Mouse (Mus musculus): ENCODE results near the gene Slc39a11. TPM values are rescaled to one million over a fixed set of nuclear protein-coding genes. Genes with fewer than 3 reads are reported as not detected.
A peak's percentile ranks its signal among the peaks of the same experiment; 100 is the strongest.

Gene Slc39a11
- polyA plus RNA-seq, 1 experiment from 2014 or later, result 11.9 TPM

DNA sequence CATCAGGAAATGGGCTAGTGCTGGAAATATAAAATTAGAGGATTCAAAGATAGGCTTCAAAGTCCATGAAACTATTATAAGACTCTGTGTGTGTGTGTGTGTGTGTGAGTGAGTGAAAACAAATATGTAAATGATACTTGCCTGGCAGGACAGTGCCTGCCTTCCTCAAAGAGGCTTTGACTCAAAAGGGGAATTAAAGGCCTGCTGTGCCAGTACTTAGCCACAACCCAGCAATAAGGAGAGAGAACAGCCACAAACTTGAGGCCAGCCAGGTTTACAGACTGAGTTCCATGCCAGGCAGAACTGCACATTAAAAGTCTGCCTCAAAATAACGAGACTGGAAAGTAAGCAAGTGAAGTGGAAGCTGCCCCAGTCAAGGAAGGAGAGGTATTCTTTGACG is 27.0 kb upstream of the Slc39a11 start:
- Histone ChIP-seq H3K9me3 (replicated peaks; ENCODE audit: control insufficient read depth, low read length) (no peaks in the 10 kb centered on the region), H3K9ac (ENCODE audit: low read length) (no peak overlapping the region), H3K4me3 (ENCODE audit: low read length) (no peak overlapping the region), H3K27me3 (ENCODE audit: control insufficient read depth, insufficient read depth, low read length) (no peaks in the 10 kb centered on the region), H3K36me3 (ENCODE audit: control insufficient read depth, insufficient read depth) (peaks cover 33% of the 10 kb centered on the region), H3K27ac (ENCODE audit: low read length) (no peak overlapping the region), H3K4me1 (ENCODE audit: control insufficient read depth, insufficient read depth, low read length) (peaks cover 36% of the 10 kb centered on the region), H3K4me2 (ENCODE audit: low read depth, low read length) (no peak overlapping the region)
- ATAC-seq (replicated peaks; ENCODE audit: extremely low read depth, insufficient read depth, low FRiP score), result no peak
- WGBS, result 87% methylated on average over 2 of the region's 2 CpGs

DNA sequence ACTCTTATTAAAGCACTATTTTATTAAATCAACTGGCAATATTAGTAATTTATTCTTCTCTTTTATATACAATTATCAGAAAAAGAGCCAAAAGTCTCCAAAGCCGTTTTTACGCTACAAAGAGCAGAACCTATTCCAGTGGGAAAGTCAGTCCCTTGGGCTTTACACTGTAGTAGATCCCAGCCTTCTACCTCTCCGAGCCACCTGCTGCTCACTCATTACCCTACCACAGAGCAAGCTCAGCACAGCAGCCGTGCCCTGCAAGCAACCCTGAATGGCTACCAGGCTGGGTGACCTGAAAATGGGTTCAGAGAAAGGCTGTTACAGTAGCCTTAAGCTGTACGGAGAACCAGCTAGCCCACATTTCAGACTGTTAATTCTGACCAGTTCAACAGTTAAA is 24.7 kb upstream of the Slc39a11 start:
- Histone ChIP-seq H3K27me3 (ENCODE audit: control insufficient read depth, insufficient read depth, low read length) (no peaks in the 10 kb centered on the region), H3K4me1 (ENCODE audit: control insufficient read depth, insufficient read depth, low read length) (peaks cover 26% of the 10 kb centered on the region), H3K4me2 (ENCODE audit: low read depth, low read length) (no peak overlapping the region), H3K4me3 (ENCODE audit: low read length) (no peak overlapping the region), H3K36me3 (ENCODE audit: control insufficient read depth, insufficient read depth) (peaks cover 33% of the 10 kb centered on the region), H3K27ac (ENCODE audit: low read length) (no peak overlapping the region), H3K9ac (ENCODE audit: low read length) (no peak overlapping the region), H3K9me3 (replicated peaks; ENCODE audit: control insufficient read depth, low read length) (no peaks in the 10 kb centered on the region)
- WGBS, result 82% methylated on average over 5 of the region's 5 CpGs
- no peak for ATAC-seq (replicated peaks; ENCODE audit: extremely low read depth, insufficient read depth, low FRiP score)

DNA sequence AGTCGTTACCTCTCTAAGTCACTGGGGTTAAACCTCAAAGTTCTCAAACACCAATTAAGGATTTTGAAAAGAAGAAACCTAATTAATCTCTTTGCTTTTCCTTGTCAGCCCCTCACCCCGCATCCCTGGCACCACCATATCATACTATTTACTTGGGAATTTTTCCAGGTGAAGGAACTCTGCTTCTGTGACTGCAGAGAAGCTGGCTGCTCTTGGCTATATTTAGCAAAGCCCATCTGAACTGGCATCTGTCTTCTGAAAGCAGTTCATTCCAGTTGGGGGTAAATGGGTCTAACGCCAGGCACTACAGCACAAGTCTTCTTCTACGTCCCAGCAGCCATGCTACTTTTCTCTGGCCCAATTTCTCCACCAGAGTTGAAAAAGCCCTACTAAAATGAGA is 23.7 kb upstream of the Slc39a11 start:
- H3K9me3 ChIP-seq (replicated peaks; ENCODE audit: control insufficient read depth, low read length), result no peaks in the 10 kb centered on the region
- H3K4me1 ChIP-seq (ENCODE audit: control insufficient read depth, insufficient read depth, low read length), result peaks cover 24% of the 10 kb centered on the region
- H3K4me2 ChIP-seq (ENCODE audit: low read depth, low read length), result peak overlapping the region; percentile 38
- no peaks in the 10 kb centered on the region for H3K27me3 ChIP-seq (ENCODE audit: control insufficient read depth, insufficient read depth, low read length)
- peak overlapping the region; percentile 80 for H3K27ac ChIP-seq (ENCODE audit: low read length)
- 57% methylated on average over 4 of the region's 4 CpGs for WGBS
- H3K4me3 ChIP-seq (ENCODE audit: low read length), result no peak overlapping the region
- peaks cover 35% of the 10 kb centered on the region for H3K36me3 ChIP-seq (ENCODE audit: control insufficient read depth, insufficient read depth)
- ATAC-seq (replicated peaks; ENCODE audit: extremely low read depth, insufficient read depth, low FRiP score), result no peak
- H3K9ac ChIP-seq (ENCODE audit: low read length), result peak overlapping the region; percentile 26; the same call in 1 of the 2 replicates

DNA sequence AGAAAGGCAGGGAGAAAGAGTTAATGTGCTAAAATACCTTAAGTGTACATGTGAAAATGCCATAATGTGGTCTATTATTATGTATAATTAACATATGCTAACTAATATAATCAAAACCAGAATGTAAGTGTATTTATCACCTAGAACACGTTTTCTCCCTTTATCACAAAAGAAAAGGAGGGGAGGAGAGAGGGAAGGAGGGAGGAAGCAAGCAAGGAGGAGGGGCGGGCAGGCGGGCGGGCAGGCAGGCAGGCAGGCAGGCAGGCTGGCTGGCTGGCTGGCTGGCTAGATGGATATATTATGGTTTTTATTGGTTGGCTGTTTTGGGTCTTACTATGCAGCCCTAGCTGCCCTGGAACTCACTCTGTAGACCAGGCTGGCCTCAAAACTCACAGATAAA is 19.8 kb upstream of the Slc39a11 start:
- Histone ChIP-seq H3K9ac (ENCODE audit: low read length) (no peak overlapping the region), H3K4me1 (ENCODE audit: control insufficient read depth, insufficient read depth, low read length) (peaks cover 35% of the 10 kb centered on the region), H3K4me3 (ENCODE audit: low read length) (no peak overlapping the region), H3K36me3 (ENCODE audit: control insufficient read depth, insufficient read depth) (peaks cover 17% of the 10 kb centered on the region), H3K9me3 (replicated peaks; ENCODE audit: control insufficient read depth, low read length) (no peaks in the 10 kb centered on the region), H3K27me3 (ENCODE audit: control insufficient read depth, insufficient read depth, low read length) (no peaks in the 10 kb centered on the region), H3K27ac (ENCODE audit: low read length) (no peak overlapping the region), H3K4me2 (ENCODE audit: low read depth, low read length) (no peak overlapping the region)
- no peak for ATAC-seq (replicated peaks; ENCODE audit: extremely low read depth, insufficient read depth, low FRiP score)
- WGBS, result 79% methylated on average over 4 of the region's 4 CpGs

DNA sequence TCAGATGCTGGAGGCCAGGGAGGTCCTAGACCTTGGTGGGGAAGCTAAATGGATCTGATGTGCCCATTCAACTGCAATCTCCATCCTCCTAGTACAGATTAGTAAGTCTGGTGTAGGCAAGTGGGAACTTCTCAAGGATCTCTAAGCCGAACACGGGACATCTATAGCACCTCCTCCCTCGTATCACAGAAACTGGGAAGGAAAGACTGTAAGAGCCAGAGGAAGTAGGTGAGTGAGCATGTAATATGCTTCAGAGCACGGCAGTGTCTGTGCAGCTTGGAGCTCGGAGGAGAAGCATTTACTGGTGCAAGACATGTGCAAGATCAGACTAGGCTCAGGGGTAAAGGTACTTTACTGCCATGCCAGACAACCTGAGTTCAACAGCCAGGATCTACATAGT is 19.0 kb upstream of the Slc39a11 start:
- Histone ChIP-seq H3K4me3 (ENCODE audit: low read length) (no peak overlapping the region), H3K36me3 (ENCODE audit: control insufficient read depth, insufficient read depth) (peaks cover 19% of the 10 kb centered on the region), H3K9me3 (replicated peaks; ENCODE audit: control insufficient read depth, low read length) (no peaks in the 10 kb centered on the region), H3K4me2 (ENCODE audit: low read depth, low read length) (no peak overlapping the region), H3K27me3 (ENCODE audit: control insufficient read depth, insufficient read depth, low read length) (no peaks in the 10 kb centered on the region), H3K9ac (ENCODE audit: low read length) (no peak overlapping the region), H3K4me1 (ENCODE audit: control insufficient read depth, insufficient read depth, low read length) (peaks cover 30% of the 10 kb centered on the region), H3K27ac (ENCODE audit: low read length) (no peak overlapping the region)
- WGBS, result 75% methylated on average over 5 of the region's 5 CpGs
- no peak for ATAC-seq (replicated peaks; ENCODE audit: extremely low read depth, insufficient read depth, low FRiP score)

DNA sequence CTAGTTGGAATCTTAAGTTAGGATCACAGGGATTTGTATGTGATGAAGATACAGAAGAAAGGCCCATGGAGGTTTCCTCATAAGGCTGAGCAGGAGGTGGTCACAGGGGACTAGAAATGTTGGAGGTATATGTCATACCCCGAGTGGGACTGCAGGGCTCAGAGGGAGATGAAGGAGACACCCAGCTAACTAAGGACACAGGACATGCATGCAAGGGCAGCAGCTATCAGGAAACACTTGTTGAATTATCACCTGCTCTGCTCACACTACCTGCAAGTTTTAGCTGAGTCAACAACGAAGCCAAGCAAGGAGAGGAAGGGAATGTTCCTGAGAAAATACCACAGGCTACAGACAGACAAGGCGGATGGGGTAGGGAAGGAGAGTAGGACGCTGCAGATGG is 17.8 kb upstream of the Slc39a11 start:
- no peaks in the 10 kb centered on the region for H3K27me3 ChIP-seq (ENCODE audit: control insufficient read depth, insufficient read depth, low read length)
- 66% methylated on average over 4 of the region's 4 CpGs for WGBS
- peaks cover 15% of the 10 kb centered on the region for H3K36me3 ChIP-seq (ENCODE audit: control insufficient read depth, insufficient read depth)
- ATAC-seq (replicated peaks; ENCODE audit: extremely low read depth, insufficient read depth, low FRiP score), result no peak
- no peak overlapping the region for H3K9ac ChIP-seq (ENCODE audit: low read length)
- no peak overlapping the region for H3K27ac ChIP-seq (ENCODE audit: low read length)
- no peak overlapping the region for H3K4me2 ChIP-seq (ENCODE audit: low read depth, low read length)
- peaks cover 23% of the 10 kb centered on the region for H3K4me1 ChIP-seq (ENCODE audit: control insufficient read depth, insufficient read depth, low read length)
- H3K9me3 ChIP-seq (replicated peaks; ENCODE audit: control insufficient read depth, low read length), result no peaks in the 10 kb centered on the region
- H3K4me3 ChIP-seq (ENCODE audit: low read length), result no peak overlapping the region

DNA sequence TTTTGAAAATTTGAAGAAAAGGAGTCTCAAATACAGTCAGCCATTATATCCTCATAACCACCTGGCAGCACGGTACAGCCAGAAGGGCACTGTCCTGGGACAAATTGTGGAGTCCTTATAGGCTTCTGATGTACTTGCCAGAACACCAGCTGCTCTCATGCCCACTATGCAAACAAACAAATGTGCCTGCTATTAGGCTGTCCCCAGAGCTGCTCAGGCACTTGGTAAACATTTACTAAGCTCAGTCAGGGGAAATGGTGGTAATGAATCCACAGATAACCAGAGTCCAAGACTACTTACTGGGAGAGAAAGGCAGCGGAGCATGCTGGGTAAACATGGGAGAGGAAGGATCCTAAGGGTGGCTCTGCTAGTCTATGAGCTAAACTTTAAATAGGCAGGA is 17.2 kb upstream of the Slc39a11 start:
- H3K4me2 ChIP-seq (ENCODE audit: low read depth, low read length), result no peak overlapping the region

DNA sequence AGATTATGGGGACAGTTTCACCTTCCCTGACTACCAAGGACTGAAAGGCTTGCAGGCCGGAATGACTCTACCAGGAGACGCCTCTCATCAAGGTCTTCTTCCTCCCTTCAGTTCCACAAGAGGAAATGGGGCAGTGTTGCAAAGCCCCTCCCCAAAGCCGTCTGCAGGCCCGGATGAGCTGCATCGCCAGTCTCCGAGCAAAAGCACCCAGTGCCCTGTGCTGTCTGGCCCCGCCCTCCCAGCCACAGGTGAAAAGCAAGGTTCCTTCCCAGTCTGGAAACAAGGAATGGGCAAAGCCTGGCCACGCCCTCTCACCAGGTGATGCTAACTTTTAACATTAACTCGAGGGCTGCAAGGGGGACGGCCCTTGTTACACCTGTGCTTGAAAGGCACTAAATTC is 16.8 kb upstream of the Slc39a11 start:
- H3K27me3 ChIP-seq (ENCODE audit: control insufficient read depth, insufficient read depth, low read length), result no peaks in the 10 kb centered on the region
- H3K9ac ChIP-seq (ENCODE audit: low read length), result no peak overlapping the region
- 45% methylated on average over 10 of the region's 10 CpGs for WGBS
- H3K27ac ChIP-seq (ENCODE audit: low read length), result no peak overlapping the region
- peaks cover 16% of the 10 kb centered on the region for H3K36me3 ChIP-seq (ENCODE audit: control insufficient read depth, insufficient read depth)
- H3K4me3 ChIP-seq (ENCODE audit: low read length), result no peak overlapping the region
- no peaks in the 10 kb centered on the region for H3K9me3 ChIP-seq (replicated peaks; ENCODE audit: control insufficient read depth, low read length)
- H3K4me1 ChIP-seq (ENCODE audit: control insufficient read depth, insufficient read depth, low read length), result peaks cover 23% of the 10 kb centered on the region
- peak; percentile 49; the same call in 1 of the 2 replicates for ATAC-seq (replicated peaks; ENCODE audit: extremely low read depth, insufficient read depth, low FRiP score)
- H3K4me2 ChIP-seq (ENCODE audit: low read depth, low read length), result no peak overlapping the region

More for the DNA sequence above, 17.2 kb upstream of the Slc39a11 start:
- 74% methylated on average over 2 of the region's 2 CpGs for WGBS
- peaks cover 23% of the 10 kb centered on the region for H3K4me1 ChIP-seq (ENCODE audit: control insufficient read depth, insufficient read depth, low read length)
- no peak for ATAC-seq (replicated peaks; ENCODE audit: extremely low read depth, insufficient read depth, low FRiP score)
- no peaks in the 10 kb centered on the region for H3K9me3 ChIP-seq (replicated peaks; ENCODE audit: control insufficient read depth, low read length)
- no peak overlapping the region for H3K4me3 ChIP-seq (ENCODE audit: low read length)
- H3K9ac ChIP-seq (ENCODE audit: low read length), result no peak overlapping the region
- H3K27me3 ChIP-seq (ENCODE audit: control insufficient read depth, insufficient read depth, low read length), result no peaks in the 10 kb centered on the region
- H3K27ac ChIP-seq (ENCODE audit: low read length), result no peak overlapping the region
- peaks cover 14% of the 10 kb centered on the region for H3K36me3 ChIP-seq (ENCODE audit: control insufficient read depth, insufficient read depth)

DNA sequence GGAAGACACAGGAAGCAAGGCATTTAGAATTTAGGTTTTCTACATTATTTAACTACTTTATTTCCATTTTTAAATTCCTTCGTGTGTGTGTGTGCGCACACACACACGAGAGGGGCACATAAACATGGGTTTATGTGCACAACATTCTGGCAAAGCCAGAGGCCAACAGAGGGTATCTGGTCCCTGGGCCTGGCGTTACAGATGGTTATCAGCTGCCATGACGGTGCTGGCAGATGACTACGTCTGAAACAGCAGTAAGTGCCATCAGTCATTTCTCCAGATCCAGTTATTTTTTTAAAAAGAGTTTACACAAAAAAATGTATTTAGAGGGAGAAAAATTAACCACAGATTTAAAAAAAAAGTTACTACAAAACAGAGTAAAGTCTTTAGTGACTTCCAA is 16.3 kb upstream of the Slc39a11 start:
- Histone ChIP-seq H3K27ac (ENCODE audit: low read length) (no peak overlapping the region), H3K4me2 (ENCODE audit: low read depth, low read length) (no peak overlapping the region), H3K9ac (ENCODE audit: low read length) (no peak overlapping the region), H3K9me3 (replicated peaks; ENCODE audit: control insufficient read depth, low read length) (no peaks in the 10 kb centered on the region), H3K36me3 (ENCODE audit: control insufficient read depth, insufficient read depth) (peaks cover 18% of the 10 kb centered on the region), H3K4me3 (ENCODE audit: low read length) (no peak overlapping the region), H3K27me3 (ENCODE audit: control insufficient read depth, insufficient read depth, low read length) (no peaks in the 10 kb centered on the region), H3K4me1 (ENCODE audit: control insufficient read depth, insufficient read depth, low read length) (peaks cover 23% of the 10 kb centered on the region)
- 61% methylated on average over 6 of the region's 6 CpGs for WGBS
- no peak for ATAC-seq (replicated peaks; ENCODE audit: extremely low read depth, insufficient read depth, low FRiP score)

DNA sequence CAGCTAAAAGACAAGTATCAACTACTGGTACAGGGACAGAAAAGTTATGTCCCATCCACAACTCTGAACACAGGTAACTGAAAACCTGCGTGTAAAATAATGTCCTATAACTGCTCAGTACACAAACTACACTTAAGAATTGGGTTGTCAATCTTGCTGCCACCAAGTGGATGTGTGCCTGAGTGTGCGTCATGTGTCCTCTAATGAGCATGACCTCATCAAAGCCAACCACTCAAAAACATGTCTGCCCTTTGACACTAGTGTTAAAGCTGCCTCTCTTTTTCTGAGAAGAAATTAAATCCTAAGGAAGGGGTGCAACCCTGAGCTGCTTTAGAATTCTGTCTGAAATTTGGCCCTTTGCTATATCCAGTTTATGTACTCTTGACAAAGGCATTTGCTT is 14.4 kb upstream of the Slc39a11 start:
- Histone ChIP-seq H3K4me1 (ENCODE audit: control insufficient read depth, insufficient read depth, low read length) (peaks cover 23% of the 10 kb centered on the region), H3K27ac (ENCODE audit: low read length) (no peak overlapping the region), H3K4me3 (ENCODE audit: low read length) (no peak overlapping the region), H3K36me3 (ENCODE audit: control insufficient read depth, insufficient read depth) (peaks cover 26% of the 10 kb centered on the region), H3K4me2 (ENCODE audit: low read depth, low read length) (no peak overlapping the region), H3K9ac (ENCODE audit: low read length) (no peak overlapping the region), H3K9me3 (replicated peaks; ENCODE audit: control insufficient read depth, low read length) (no peaks in the 10 kb centered on the region), H3K27me3 (ENCODE audit: control insufficient read depth, insufficient read depth, low read length) (no peaks in the 10 kb centered on the region)
- ATAC-seq (replicated peaks; ENCODE audit: extremely low read depth, insufficient read depth, low FRiP score), result no peak
- 68% methylated on average over 2 of the region's 2 CpGs for WGBS

All from heart, embryonic 16.5 days (tissue).